Mouse (Mus musculus) heart, postnatal 0 days (tissue): ENCODE results near the gene Cldn10.

Source experiments
- CTCF ChIP-seq: IDR thresholded peaks from 2 replicates; pipeline ENCODE4 v1.5.1; 2016; ENCODE audit warnings: antibody characterized with exemption, control low read depth, low read depth
- EP300 ChIP-seq: IDR thresholded peaks from 2 replicates; pipeline ENCODE4 v1.6.1; 2016; ENCODE audit warnings: antibody characterized with exemption, low read depth

DNA sequence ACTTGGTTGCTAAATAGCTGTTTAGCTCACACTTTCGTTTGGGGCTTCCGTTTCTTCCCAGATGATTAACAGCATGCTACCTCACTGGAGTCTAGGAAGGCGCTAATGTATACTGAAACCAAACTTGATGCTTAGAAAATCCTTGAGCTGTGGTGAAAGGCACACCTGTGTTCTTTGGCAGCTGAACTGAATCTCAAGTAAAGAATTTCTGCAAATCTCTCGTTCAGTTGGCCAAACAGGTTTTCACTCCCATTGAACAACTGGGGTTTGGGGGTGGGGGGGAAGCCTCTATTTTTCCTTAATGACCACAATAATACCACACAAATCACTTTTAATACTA is 63.0 kb downstream of the Cldn10 start:
- TF ChIP-seq CTCF (no peak), EP300 (no peak)
